Mouse (Mus musculus): ENCODE results near the gene Cyp2u1. TPM values are rescaled to one million over a fixed set of nuclear protein-coding genes. Genes with fewer than 3 reads are reported as not detected.

Gene Cyp2u1
- 3.3 and 11.9 TPM in 2 replicates for polyA plus RNA-seq (2012; rRNA removed; ENCODE audit: low replicate concordance)

GRCm38 (mm10) chr3:131302452-131303319 lies at the start of gene Cyp2u1:
Gene Cyp2u1, minus strand, starts transcription at chr3:131303227.

GRCm38 (mm10) chr3:131271559-131272373 lies 31.3 kb downstream of the Cyp2u1 start, which contains the start of gene Hadh:
Gene Hadh, minus strand, starts transcription at chr3:131272101.

Other genes starting within 250 kb of the Cyp2u1 start
- 0.52 and 13.3 TPM in 2 replicates for gene Lef1, start 192.8 kb downstream of the Cyp2u1 start, polyA plus RNA-seq (2012; rRNA removed; ENCODE audit: low replicate concordance)
- 223 and 409 TPM in 2 replicates for gene Hadh, start 31.1 kb downstream of the Cyp2u1 start, polyA plus RNA-seq (2012; rRNA removed; ENCODE audit: low replicate concordance)
- gene Sgms2, start 188.2 kb upstream of the Cyp2u1 start, polyA plus RNA-seq (2012; rRNA removed; ENCODE audit: low replicate concordance) = 4.3 and 12.7 TPM in 2 replicates